Mouse (Mus musculus): Measurements from ENCODE around the gene Ddost.
A peak's percentile ranks its signal among the peaks of the same experiment; 100 is the strongest.

Gene Ddost

DNA sequence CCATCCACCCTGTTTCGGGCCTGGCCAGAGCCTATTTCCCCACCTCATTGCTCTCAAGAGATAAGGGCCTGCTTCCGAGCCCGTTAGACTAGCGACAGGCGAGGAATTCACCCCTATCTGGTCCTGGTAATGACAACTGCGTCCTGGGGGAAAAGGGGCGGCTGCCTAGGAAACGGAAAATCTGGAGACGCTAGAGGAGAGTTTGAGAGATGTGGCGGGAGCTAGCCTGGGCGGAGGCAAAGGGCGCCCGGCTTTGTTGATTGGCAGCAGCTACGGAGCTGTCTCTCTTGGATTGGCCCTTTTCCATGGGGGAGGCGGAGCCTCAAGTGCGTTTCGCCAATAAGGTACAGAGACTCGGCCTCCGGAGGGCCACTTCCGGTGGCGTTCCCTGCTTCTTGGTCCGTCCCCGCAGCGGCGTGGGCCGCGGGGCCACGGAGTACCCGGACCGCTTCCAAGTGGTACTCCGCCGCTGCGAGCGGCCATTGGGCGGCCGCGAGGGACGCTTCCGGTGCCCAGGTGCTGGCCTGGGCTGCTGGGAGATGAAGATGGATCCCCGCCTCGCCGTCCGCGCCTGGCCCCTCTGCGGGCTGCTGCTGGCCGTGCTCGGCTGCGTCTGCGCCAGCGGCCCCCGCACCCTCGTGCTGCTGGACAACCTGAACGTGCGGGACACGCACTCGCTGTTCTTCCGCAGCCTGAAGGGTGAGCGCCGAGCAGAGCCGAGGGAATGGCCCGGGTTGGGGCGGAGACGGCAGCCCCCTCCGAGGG lies at the start of gene Ddost:
Gene Ddost (plus strand): TSS at position 391 of the 765 bp plus-strand sequence.
- peak; percentile 94 for DNase-seq (ENCODE audit: low spot score)

DNA sequence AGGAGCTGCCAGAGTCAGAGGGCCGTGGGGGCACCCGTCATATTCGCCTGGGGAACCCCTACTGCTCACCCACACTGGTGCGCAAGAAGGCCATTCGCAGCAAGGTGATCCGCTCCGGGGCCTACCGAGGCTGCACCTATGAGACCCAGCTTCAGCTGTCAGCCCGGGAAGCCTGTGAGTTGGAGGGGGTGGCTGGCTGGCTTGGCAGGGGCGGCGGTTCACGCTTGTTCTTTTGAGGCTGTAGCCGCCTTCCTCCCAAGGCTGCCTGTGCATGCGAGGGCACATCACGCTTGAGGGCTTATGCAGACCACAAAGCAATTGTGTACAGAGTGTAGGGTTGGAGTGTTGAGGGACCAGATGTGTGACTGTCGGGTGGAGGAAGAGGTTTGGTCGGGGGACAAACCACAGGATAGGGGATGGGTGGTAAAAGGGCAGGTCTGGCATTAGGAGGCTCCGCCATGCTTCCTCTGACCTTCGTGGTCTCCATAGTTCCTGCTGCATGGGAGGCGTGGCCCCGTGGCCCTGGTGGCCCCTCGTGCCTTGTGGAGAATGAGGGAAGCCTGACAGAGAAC lies 47.3 kb upstream of the Ddost start:
- DNase-seq (ENCODE audit: low spot score), result no peak

DNA sequence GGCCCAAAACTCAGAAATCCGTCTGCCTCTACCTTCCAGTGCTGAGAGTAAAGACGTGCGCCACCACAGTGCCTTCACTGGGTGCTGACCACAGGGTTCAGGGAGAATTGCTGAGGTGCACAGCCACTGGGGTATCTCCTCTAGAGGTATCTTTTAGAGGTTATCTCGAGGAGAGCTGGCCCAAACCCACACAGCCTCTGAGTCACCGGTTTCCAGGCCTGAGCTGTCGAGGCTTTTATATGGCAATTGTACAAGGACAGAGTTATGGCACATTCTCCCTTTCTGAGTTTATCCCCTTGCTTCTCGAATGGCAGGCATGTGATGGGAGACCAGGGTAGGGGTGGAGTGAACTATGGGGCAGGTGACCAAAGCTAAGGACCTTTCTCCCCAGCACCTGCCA lies 45.9 kb upstream of the Ddost start:
- no peak for DNase-seq (ENCODE audit: low spot score)

DNA sequence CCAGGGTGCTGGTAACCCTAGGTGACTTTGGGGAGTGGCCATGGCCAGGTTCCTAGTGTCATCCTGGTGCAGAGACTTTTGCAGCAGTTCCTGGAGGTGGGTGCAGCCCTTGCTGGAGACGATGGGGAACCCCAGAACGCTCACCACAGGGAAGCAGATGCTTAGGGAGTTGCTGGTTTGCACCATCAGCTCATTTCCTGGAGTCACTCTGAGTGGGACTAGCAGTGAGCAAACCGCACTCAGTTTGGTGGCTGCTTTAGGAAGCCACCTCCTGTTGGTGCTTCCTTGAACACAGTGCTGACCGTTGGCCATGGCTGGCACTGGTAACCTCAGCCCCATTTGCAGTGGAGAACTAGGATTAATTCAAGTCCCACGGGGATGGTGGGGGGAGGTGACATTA lies 45.0 kb upstream of the Ddost start:
- no peak for DNase-seq (ENCODE audit: low spot score)

DNA sequence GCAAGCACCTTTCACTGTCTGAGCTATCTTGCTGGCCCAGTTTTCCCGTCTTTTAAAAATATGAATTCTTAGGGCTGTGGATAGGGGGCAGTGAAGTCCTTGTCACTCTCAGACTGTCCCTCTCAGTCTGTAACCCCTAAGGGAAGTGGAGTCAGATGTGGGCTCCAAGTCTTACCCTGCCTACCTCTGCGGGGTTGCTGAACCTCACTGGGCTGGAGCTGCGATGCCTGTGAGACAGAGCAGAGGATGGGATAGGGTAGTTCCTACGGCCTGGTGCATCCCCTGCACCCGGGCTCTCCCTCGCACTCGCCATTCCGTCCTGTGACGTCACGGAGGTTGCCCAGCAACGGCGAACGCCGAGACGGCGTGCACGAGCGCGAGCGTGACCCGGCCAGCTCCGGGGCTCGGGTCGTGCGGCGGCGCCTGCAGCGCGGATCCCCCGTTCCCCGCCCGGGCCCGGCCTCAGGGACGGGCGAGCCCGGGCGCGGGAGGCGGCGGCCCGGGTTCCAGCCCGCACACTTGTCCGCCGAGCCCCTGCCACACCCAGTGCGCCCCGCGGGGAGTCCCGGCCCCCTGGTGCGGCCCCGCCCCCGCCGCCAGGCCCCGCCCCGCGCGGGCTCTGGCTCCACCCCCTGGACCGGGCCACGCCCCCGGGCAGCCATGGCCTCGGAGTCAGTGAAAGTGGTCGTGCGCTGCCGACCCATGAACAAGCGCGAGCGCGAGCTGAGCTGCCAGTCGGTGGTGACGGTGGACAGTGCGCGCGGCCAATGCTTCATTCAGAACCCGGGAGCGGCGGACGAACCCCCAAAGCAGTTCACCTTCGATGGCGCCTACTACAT lies 42.5 kb upstream of the Ddost start:
- DNase-seq (ENCODE audit: low spot score), result peak; percentile 89

- no peak for DNase-seq (ENCODE audit: low spot score)
Observed at GRCm38 (mm10) chr4:138267869-138268268, 36.7 kb upstream of the Ddost start.

GRCm38 (mm10) chr4:138272011-138272997 lies 32.2 kb upstream of the Ddost start:
- no peak for DNase-seq (ENCODE audit: low spot score)

DNA sequence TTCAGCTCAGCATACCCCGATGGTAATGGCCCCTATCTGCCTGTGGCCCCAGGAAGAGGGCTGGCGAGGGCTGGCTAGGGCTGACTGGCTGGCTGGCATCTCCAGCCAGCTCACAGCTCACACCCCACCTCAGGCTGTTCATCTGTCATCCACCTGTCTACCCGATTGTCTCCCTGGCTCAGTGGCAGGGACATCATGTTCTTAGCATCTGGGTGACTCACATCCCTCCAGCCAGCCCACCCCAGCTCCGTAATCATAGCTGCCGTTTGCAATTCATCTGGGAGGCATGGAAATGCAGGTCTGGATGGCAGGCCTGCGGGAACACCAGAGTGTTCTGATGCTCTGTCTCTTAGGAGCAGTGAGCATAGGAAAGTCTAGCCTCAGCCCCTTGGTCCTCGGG lies 26.2 kb upstream of the Ddost start:
- no peak for DNase-seq (ENCODE audit: low spot score)

DNA sequence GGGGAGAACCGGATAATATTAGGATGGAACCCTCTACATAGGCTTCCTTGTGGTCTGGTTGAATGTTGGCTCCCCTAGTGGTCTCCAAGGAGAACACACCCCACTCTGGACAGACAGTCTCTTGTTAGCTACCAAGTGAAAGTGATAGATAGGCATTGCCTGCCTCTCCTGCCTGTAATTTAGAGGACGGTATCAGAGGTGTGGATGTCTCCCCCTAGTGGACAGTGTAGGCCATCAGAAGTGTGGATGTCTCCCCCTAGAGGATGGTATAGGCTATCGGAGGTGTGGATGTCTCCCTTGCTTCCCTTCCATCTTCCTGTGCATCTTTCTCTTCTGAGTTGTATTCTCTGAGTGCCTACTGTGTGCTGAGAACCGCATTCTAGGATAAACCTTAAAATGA lies 21.7 kb upstream of the Ddost start:
- peak; percentile 54 for DNase-seq (ENCODE audit: low spot score)

GRCm38 (mm10) chr4:138286411-138286810 lies 18.1 kb upstream of the Ddost start:
- DNase-seq (ENCODE audit: low spot score), result no peak

DNA sequence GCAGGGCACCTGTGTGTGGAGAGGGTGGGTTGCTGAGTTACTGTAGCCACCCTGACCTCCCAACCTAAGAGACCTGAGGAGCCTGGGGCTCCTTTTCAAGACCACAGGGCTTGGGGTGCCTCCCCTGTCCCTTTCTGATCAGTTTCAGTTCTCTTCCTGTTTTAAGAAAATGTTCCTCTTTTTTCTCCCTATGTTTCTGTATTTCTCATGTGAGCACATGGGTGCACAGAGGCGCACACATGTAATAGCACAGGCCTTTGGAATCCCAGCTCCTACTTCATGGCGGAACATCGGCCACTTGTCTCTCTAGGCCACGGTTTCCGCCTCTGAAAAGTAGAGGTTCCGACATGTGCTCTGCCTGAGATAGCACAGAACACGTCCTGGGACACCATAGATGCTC lies 15.8 kb upstream of the Ddost start:
- no peak for DNase-seq (ENCODE audit: low spot score)

DNA sequence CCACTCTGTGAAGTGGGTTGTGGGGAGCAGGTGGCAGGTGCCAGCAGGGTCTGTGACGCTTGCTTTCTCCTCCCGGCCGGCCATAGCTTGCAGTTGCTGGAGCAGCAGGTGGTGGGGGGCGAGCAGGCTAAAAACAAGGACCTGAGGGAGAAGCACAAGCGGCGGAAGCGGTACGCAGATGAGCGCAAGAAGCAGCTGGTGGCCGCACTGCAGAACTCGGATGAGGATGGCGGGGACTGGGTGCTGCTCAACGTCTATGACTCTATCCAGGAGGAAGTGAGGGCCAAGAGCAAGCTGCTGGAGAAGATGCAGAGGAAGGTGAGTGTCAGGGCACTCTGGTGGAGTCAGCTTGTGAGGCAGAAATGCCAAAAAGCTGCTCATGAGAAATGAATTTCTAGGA lies 12.5 kb upstream of the Ddost start:
- DNase-seq (ENCODE audit: low spot score), result no peak

- DNase-seq (ENCODE audit: low spot score), result no peak
Observed at GRCm38 (mm10) chr4:138293261-138293948, 11.1 kb upstream of the Ddost start.

DNA sequence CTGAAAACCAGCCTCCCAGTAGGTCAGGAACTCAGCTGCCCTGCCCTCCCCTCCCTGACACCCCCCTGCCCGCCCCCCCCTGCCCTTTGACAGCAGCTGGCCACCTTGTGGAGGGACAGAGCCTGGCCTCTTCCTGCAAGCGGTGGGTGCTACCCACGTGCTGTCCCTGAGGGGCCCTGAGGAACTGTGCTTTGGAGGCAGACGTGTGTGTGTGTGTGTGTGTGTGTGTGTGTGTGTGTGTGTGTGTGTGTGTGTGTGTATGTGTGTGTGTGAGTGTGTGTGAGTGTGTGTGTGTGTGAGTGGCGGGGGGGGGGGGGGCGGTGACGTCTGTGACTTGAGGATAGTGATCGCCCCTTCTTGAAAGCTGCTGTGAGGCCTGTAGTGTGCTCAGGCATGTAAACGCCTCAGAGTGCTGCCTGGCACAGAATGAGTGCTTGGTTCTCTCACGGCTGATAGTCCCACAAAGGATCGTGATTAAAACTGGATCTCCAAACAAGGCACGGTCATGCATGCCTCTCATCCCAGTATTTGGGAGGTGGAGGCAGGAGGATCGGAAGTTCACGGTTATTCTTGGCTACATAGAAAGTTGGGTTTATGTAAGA lies 10.5 kb upstream of the Ddost start:
- no peak for DNase-seq (ENCODE audit: low spot score)

DNA sequence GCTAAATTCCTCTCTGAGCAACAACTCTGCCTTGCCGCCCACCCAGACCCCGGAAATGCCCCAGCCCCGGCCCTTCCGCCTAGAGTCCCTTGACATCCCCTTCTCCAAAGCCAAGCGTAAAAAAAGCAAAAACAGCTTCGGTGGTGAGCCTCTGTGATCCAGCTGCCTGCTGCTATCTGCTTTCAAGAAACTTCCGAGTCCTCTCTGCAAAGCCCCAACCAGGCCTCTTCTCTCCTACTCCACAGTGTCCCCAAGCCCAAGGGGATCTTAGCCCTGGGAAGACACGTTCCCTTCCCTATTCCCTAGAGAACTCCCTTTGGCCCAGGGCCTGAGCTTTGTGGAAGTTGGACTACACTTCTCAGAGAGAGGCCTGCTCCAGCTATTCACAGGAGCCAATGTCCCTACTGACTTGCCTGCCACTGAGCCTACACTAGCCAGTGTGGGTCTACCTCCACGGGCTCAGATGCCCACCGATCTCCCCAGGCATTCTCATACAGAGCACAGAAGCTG lies 3.2 kb upstream of the Ddost start:
- no peak for DNase-seq (ENCODE audit: low spot score)

DNA sequence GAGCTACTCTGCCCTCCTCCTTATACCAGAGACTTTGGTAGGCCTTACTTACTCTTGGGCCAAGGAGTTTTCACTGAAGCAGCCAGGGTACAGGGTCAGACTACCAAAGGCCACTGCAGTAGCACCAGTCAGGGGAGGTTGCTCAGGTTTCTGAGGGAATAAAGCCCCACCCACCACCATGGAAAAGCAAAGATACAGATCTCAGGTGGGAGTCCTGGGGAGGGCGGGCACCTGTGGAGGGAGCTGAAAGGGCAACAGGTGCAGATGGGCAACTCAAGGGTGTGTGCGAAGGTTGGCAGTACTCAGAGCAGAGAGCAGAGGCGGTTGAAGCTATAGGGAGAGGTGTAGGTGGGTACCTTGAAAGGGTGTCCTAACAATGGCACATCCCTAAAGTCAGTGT lies 1.5 kb upstream of the Ddost start:
- no peak for DNase-seq (ENCODE audit: low spot score)

- no peak for DNase-seq (ENCODE audit: low spot score)
Observed at GRCm38 (mm10) chr4:138303742-138304141, 788 bp upstream of the Ddost start.

- no peak for DNase-seq (ENCODE audit: low spot score)
Observed at GRCm38 (mm10) chr4:138307025-138307424, 2.5 kb downstream of the Ddost start.

DNA sequence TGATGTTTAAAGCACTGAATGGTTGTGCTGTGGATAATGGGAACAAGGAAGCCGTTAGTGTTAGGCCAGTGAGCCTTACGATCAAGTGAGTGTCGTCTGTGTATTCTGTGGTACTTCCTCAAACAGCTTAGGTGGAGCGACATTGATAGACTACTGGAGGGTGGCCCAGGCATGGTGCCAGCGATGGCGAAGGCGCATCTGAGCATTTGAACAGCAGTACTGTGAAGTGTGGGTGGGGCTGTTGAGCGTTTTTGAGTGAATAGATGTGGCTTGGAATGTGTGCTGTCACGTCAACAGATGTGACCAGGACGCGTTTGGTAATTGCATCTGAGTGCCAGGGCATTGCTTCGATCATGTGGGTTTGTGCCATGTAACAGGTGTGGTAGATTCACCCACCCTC lies 3.2 kb downstream of the Ddost start:
- no peak for DNase-seq (ENCODE audit: low spot score)

DNA sequence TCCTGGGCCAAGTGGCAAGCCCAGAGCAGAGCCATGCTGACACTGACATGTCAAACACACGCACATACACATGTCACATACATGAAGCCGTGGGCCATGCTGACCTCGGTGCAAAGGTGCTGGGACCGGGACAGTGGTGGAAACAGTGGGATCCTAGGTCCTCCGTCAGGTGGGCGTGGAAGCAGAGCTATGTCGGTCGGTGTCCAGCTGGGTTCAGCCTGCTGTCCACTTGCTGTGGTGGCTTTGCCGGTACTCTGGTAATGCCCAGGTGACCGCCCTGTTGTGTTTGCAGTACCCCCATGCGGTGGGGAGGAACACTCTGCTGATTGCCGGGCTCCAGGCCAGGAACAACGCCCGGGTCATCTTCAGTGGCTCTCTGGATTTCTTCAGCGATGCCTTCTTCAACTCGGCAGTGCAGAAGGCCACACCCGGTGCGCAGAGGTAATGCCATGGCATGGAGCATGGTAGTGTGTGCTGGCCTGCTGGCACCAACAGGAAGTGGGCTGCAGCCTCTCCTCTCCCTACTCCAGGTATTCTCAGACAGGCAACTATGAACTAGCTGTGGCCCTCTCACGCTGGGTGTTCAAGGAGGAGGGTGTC lies 5.9 kb downstream of the Ddost start:
- DNase-seq (ENCODE audit: low spot score), result no peak

Data from ovary, postnatal 14 days (tissue).